Mouse (Mus musculus) testis, adult 2 months (tissue): Measurements from ENCODE around the gene Astn2. TPM values are rescaled to one million over a fixed set of nuclear protein-coding genes. Genes with fewer than 3 reads are reported as not detected.

Experiments used
- H3K27ac ChIP-seq: fragments of 200-500 bp; 2 replicates; pipeline ENCODE4 v1.5.1; 2012; ENCODE audit warnings: low read depth, low read length; ENCODE audit not compliant: control insufficient read depth, insufficient read depth
- H3K27me3 ChIP-seq: fragments of 200-500 bp; 2 replicates; pipeline ENCODE4 v1.6.1; 2012; ENCODE audit warnings: mild to moderate bottlenecking, low read length, moderate library complexity; ENCODE audit not compliant: control insufficient read depth, insufficient read depth
- H3K36me3 ChIP-seq: fragments of 200-500 bp; 2 replicates; pipeline ENCODE4 v1.6.1; 2012; ENCODE audit warnings: mild to moderate bottlenecking, low read length; ENCODE audit not compliant: control insufficient read depth, insufficient read depth
- H3K4me1 ChIP-seq: fragments of 200-500 bp; 2 replicates; pipeline ENCODE4 v1.6.1; 2012; ENCODE audit warnings: low read length; ENCODE audit not compliant: control insufficient read depth, insufficient read depth
- H3K4me3 ChIP-seq: fragments of 200-500 bp; 2 replicates; pipeline ENCODE4 v1.5.1; 2012; ENCODE audit warnings: low read depth, mild to moderate bottlenecking, low read length, moderate library complexity, mixed read lengths; ENCODE audit not compliant: control insufficient read depth
- CTCF ChIP-seq: fragments of 200-500 bp; IDR thresholded peaks from 2 replicates; pipeline ENCODE4 v1.5.1; 2012; ENCODE audit warnings: low read depth, mild to moderate bottlenecking, inconsistent platforms, low read length, moderate library complexity; ENCODE audit not compliant: control insufficient read depth, insufficient read depth, insufficient replicate concordance
- POLR2A ChIP-seq: fragments of 200-500 bp; IDR thresholded peaks from 2 replicates; pipeline ENCODE4 v1.6.1; 2012; ENCODE audit warnings: low read depth, mild to moderate bottlenecking, inconsistent platforms, low read length, moderate library complexity; ENCODE audit not compliant: control insufficient read depth
- polyA plus RNA-seq: library from polyadenylated mRNA; depleted of rRNA; stranded (reverse); fragments of >200 nt; gene quantifications from 2 replicates; pipeline ENCODE4 v1.2.3, GENCODE M21; 2012

Astn2 gene
- polyA plus RNA-seq, 1 experiment: 0.20 TPM

GRCm38 (mm10) chr4:65481632-65482031 is 922.8 kb downstream of the Astn2 start:
- TF ChIP-seq POLR2A: no peak
- TF ChIP-seq CTCF: no peak
- no peaks in the 10 kb centered on the region for H3K4me1 ChIP-seq
- H3K27me3 ChIP-seq: no peaks in the 10 kb centered on the region
- no peaks in the 10 kb centered on the region for H3K36me3 ChIP-seq
- no peak overlapping the region for H3K4me3 ChIP-seq
- no peak overlapping the region for H3K27ac ChIP-seq

DNA sequence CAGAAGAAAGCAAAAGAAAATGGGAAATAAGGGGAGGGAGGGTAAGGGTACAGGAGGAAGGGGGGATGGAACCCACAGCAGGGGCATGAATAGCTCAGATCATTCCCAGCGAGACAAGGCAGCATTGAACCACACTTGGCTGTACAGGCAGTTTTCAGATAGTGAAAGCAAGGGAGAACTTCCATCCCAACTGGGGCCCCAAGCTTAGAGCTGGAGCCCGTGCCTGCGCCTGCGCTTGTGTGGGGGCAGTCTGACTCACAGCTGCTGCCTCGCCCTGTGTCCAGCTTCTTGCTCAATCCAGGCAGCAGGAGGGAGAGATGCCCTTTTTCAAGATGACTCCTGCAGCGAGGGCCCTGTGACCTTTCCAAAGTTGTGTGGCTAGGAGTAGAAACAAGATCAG is 927.3 kb downstream of the Astn2 start:
- no peak overlapping the region for H3K4me3 ChIP-seq
- H3K27ac ChIP-seq: no peak overlapping the region
- TF ChIP-seq CTCF: no peak
- no peak for TF ChIP-seq POLR2A
- H3K4me1 ChIP-seq: no peaks in the 10 kb centered on the region
- no peaks in the 10 kb centered on the region for H3K36me3 ChIP-seq
- no peaks in the 10 kb centered on the region for H3K27me3 ChIP-seq

- H3K4me3 ChIP-seq: no peak overlapping the region
- H3K27me3 ChIP-seq: no peaks in the 10 kb centered on the region
- H3K4me1 ChIP-seq: no peaks in the 10 kb centered on the region
- no peak overlapping the region for H3K27ac ChIP-seq
- H3K36me3 ChIP-seq: no peaks in the 10 kb centered on the region
- TF ChIP-seq CTCF: no peak
- no peak for TF ChIP-seq POLR2A
These were observed 928.4 kb downstream of the Astn2 start for GRCm38 (mm10) chr4:65475925-65476560.

DNA sequence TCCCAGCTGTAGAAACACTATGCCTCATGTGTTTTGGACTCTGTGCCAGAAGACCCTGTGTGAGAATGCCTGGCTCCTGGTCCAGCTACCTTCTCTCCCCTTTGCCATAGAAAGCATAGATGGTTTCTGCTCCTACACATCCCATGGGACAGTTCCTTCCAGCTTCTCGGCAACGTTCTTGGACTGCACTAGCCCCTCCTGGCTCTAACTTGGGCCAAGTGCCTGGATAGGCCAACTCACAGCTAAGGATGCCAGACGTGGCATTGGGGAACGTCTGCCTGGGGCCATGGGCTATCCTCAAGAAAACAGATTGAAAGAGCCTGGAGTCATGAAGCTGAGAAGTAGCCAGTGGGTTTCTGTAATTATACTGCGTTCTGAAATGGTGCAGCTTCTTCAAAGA is 931.3 kb downstream of the Astn2 start:
- no peaks in the 10 kb centered on the region for H3K4me1 ChIP-seq
- H3K27ac ChIP-seq: no peak overlapping the region
- no peaks in the 10 kb centered on the region for H3K36me3 ChIP-seq
- no peaks in the 10 kb centered on the region for H3K27me3 ChIP-seq
- no peak for TF ChIP-seq CTCF
- no peak for TF ChIP-seq POLR2A
- H3K4me3 ChIP-seq: no peak overlapping the region

GRCm38 (mm10) chr4:65449171-65449570 is 955.2 kb downstream of the Astn2 start:
- Histone ChIP-seq H3K36me3 (no peaks in the 10 kb centered on the region), H3K27me3 (no peaks in the 10 kb centered on the region), H3K4me1 (no peaks in the 10 kb centered on the region), H3K4me3 (no peak overlapping the region), H3K27ac (no peak overlapping the region)
- no peak for TF ChIP-seq CTCF
- TF ChIP-seq POLR2A: no peak

DNA sequence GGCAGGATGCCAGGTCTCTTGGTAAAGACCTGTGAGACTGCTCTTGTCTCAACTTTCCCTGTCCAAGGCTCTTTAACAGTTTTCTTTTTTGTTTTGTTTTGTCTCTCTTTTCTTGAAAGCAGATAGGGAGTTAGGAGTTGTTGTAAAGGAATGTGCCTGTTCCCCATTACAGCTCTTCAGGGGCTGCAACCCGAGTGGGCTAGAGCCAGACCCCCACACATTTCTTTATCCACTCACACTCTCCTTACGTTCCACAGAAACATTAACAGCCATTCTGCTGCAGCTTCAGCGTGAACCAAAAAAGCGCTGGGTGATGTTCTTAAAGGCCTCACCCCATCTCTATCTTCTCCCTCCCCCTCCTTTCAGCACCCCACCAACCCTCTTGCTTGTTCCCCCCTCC is 962.7 kb downstream of the Astn2 start:
- no peak for TF ChIP-seq POLR2A
- H3K27me3 ChIP-seq: no peaks in the 10 kb centered on the region
- no peaks in the 10 kb centered on the region for H3K36me3 ChIP-seq
- no peaks in the 10 kb centered on the region for H3K4me1 ChIP-seq
- H3K4me3 ChIP-seq: no peak overlapping the region
- no peak overlapping the region for H3K27ac ChIP-seq

- H3K27me3 ChIP-seq: no peaks in the 10 kb centered on the region
- TF ChIP-seq CTCF: no peak
- TF ChIP-seq POLR2A: no peak
- no peak overlapping the region for H3K4me3 ChIP-seq
- H3K4me1 ChIP-seq: no peaks in the 10 kb centered on the region
- H3K27ac ChIP-seq: no peak overlapping the region
- no peaks in the 10 kb centered on the region for H3K36me3 ChIP-seq
These were observed 973.6 kb downstream of the Astn2 start for GRCm38 (mm10) chr4:65430804-65431203.

- no peak for TF ChIP-seq CTCF
- TF ChIP-seq POLR2A: no peak
- Histone ChIP-seq H3K4me1 (no peaks in the 10 kb centered on the region), H3K27ac (no peak overlapping the region), H3K4me3 (no peak overlapping the region), H3K36me3 (no peaks in the 10 kb centered on the region), H3K27me3 (no peaks in the 10 kb centered on the region)
These were observed 976.9 kb downstream of the Astn2 start for GRCm38 (mm10) chr4:65427480-65427879.
